Mouse (Mus musculus) kidney, adult 2 months (tissue): ENCODE results near the gene Syne2. TPM values are rescaled to one million over a fixed set of nuclear protein-coding genes. Genes with fewer than 3 reads are reported as not detected.

Experiments
- DNase-seq: peaks from one replicate; pipeline ENCODE4 v3.0.0; 2021
- H3K27ac ChIP-seq: fragments of 200-500 bp; 2 replicates; pipeline ENCODE4 v1.5.1; 2012; ENCODE audit warnings: low read depth, low read length, control low read depth, inconsistent platforms; ENCODE audit not compliant: insufficient read depth
- H3K27me3 ChIP-seq: fragments of 200-500 bp; replicated peaks from 2 replicates; pipeline ENCODE4 v1.6.1; 2012; ENCODE audit warnings: mild to moderate bottlenecking, moderate library complexity, low read length, inconsistent platforms; ENCODE audit not compliant: control insufficient read depth, insufficient read depth
- H3K36me3 ChIP-seq: fragments of 200-500 bp; 2 replicates; pipeline ENCODE4 v1.6.1; 2012; ENCODE audit warnings: mild to moderate bottlenecking, moderate library complexity, low read length, inconsistent platforms; ENCODE audit not compliant: control insufficient read depth, insufficient read depth
- H3K4me1 ChIP-seq: fragments of 200-500 bp; 2 replicates; pipeline ENCODE4 v1.6.1; 2011; ENCODE audit warnings: low read length; ENCODE audit not compliant: control insufficient read depth, insufficient read depth
- H3K4me3 ChIP-seq: fragments of 200-500 bp; 2 replicates; pipeline ENCODE4 v1.5.1; 2011; ENCODE audit warnings: mild to moderate bottlenecking, low read depth, low read length, control low read depth; ENCODE audit not compliant: insufficient read depth
- CTCF ChIP-seq: fragments of 200-500 bp; conservative IDR thresholded peaks from 2 replicates; pipeline ENCODE4 v1.5.1; 2011; ENCODE audit warnings: low read depth, mild to moderate bottlenecking, control low read depth, low read length, moderate library complexity, mixed read lengths; ENCODE audit not compliant: insufficient read depth, insufficient read length
- POLR2A ChIP-seq: fragments of 200-500 bp; IDR thresholded peaks from one replicate; pipeline ENCODE4 v1.6.1; 2011; ENCODE audit warnings: low read depth, low read length, control low read depth
- WGBS: fragments of 180-500 bp; shearing (Covaris S2); methylation state at CpG from one replicate; pipeline ENCODE4 v1.1.7; 2018; 5-methylcytosine and 5-hydroxymethylcytosine counted together
- polyA plus RNA-seq: library from polyadenylated mRNA; depleted of rRNA; stranded (reverse); fragments of >200 nt; gene quantifications from 2 replicates; pipeline ENCODE4 v1.2.3, GENCODE M21; 2012

Gene Syne2
- polyA plus RNA-seq, 1 experiment, result 54.5 TPM

GRCm38 (mm10) chr12:76085956-76086905 is 268.3 kb downstream of the Syne2 start:
- TF ChIP-seq CTCF (no peak), POLR2A (no peak)
- no peaks in the 10 kb centered on the region for H3K27me3 ChIP-seq
- 64% methylated on average over 15 of the region's 15 CpGs for WGBS
- no peak overlapping the region for H3K4me3 ChIP-seq
- no peaks in the 10 kb centered on the region for H3K4me1 ChIP-seq
- DNase-seq, result peak; percentile 53
- peak overlapping the region; percentile 27; the same call in 1 of the 2 replicates for H3K27ac ChIP-seq
- peaks cover 3% of the 10 kb centered on the region; the same call in 1 of the 2 replicates for H3K36me3 ChIP-seq

DNA sequence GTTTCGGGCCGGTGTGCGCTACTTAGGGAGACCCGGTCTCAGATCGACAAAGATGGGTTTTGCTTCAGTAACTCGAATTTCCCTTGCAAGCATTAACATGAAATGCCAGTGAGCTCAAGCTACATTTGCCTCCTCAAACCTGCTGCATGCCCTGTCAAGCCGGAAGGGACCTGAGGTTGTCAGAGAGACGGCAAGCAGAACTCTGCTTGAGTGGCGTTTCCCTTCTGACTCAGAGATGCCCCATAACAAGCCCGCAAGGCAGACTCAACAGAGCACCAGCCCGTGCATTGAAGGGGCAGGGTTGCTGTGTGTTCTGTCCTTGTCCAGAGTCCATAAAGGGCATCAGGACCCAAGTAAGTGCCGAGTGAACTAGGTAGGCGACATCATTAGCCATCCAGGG is 269.1 kb downstream of the Syne2 start:
- H3K27ac ChIP-seq, result no peak overlapping the region
- TF ChIP-seq CTCF, result no peak
- TF ChIP-seq POLR2A, result no peak

GRCm38 (mm10) chr12:76092789-76093466 is 275.0 kb downstream of the Syne2 start:
- WGBS, result 88% methylated on average over 11 of the region's 11 CpGs
- H3K27me3 ChIP-seq, result no peaks in the 10 kb centered on the region
- no peak overlapping the region for H3K4me3 ChIP-seq
- no peak overlapping the region for H3K27ac ChIP-seq
- H3K36me3 ChIP-seq, result peaks cover 3% of the 10 kb centered on the region
- no peak for DNase-seq
- TF ChIP-seq POLR2A (no peak), CTCF (no peak)
- H3K4me1 ChIP-seq, result no peaks in the 10 kb centered on the region

More for the DNA sequence above, 269.1 kb downstream of the Syne2 start:
- Histone ChIP-seq H3K36me3 (peaks cover 1% of the 10 kb centered on the region; the same call in 1 of the 2 replicates), H3K27me3 (no peaks in the 10 kb centered on the region), H3K4me1 (no peaks in the 10 kb centered on the region), H3K4me3 (no peak overlapping the region)
- 61% methylated on average over 13 of the region's 13 CpGs for WGBS
- no peak for DNase-seq

GRCm38 (mm10) chr12:76093613-76094588 is 276.0 kb downstream of the Syne2 start:
- DNase-seq, result no peak
- Histone ChIP-seq H3K27me3 (no peaks in the 10 kb centered on the region), H3K4me3 (no peak overlapping the region), H3K36me3 (peaks cover 3% of the 10 kb centered on the region), H3K4me1 (no peaks in the 10 kb centered on the region), H3K27ac (no peak overlapping the region)
- 78% methylated on average over 15 of the region's 15 CpGs for WGBS
- no peak for TF ChIP-seq POLR2A
- TF ChIP-seq CTCF, result no peak

DNA sequence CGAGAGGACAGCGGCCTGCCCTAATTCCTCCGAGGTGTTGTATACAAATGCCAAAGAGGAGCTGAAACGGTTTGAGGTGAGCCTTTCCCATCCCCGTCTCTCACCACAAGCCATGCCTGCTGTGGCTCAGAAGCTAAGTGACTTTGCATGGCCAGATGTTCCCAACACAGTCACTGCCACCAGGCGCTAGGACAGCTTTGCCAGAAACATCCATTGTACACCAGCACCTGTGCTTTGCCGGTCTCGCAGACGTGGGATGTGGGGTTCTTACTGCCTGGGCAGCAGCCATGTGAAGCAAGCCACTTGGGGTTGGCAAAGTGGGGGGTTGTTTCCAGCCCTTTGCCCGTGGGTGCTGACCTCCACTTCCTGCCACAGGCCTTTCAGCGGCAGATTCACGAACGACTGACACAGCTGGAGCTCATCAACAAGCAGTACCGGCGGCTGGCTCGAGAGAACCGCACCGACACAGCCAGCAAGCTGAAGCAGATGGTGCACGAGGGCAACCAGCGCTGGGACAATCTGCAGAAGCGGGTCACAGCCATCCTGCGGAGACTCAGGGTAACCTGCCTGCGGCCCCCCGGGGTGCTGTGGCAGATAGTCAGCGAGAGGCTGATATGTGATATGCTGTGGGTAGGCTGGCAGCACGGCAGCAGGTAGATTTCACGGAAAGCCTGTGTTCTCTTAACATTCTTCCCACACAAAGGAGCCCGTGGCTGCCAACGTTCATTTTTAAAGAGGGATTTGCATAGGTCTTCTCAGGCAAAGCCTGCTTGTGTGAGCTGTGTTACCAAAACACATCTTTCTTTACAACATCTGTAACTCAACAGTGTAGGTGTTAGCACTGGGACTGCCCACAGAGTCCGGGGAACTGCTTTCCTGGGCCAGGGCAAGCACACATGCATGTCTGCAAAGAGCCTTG is 277.4 kb downstream of the Syne2 start:
- H3K4me3 ChIP-seq, result no peak overlapping the region
- 62% methylated on average over 30 of the region's 30 CpGs for WGBS
- no peak overlapping the region for H3K27ac ChIP-seq
- H3K36me3 ChIP-seq, result peaks cover 3% of the 10 kb centered on the region
- DNase-seq, result peak; percentile 38
- H3K4me1 ChIP-seq, result no peaks in the 10 kb centered on the region
- no peak for TF ChIP-seq POLR2A
- TF ChIP-seq CTCF, result no peak
- no peaks in the 10 kb centered on the region for H3K27me3 ChIP-seq

GRCm38 (mm10) chr12:76102621-76103020 is 284.7 kb downstream of the Syne2 start:
- Histone ChIP-seq H3K27me3 (no peaks in the 10 kb centered on the region), H3K27ac (no peak overlapping the region), H3K36me3 (peaks cover 11% of the 10 kb centered on the region), H3K4me1 (no peaks in the 10 kb centered on the region), H3K4me3 (no peak overlapping the region)
- no peak for DNase-seq
- WGBS, result 91% methylated on average over 12 of the region's 12 CpGs
- TF ChIP-seq CTCF (no peak), POLR2A (no peak)
